Mouse (Mus musculus) neural tube, embryonic 14.5 days (tissue): ENCODE measurements around the gene Cenpe. TPM values are rescaled to one million over a fixed set of nuclear protein-coding genes. Genes with fewer than 3 reads are reported as not detected.

Source experiments
- ATAC-seq: fragments of 200-750 bp; cut with Nextera tagmentation; 2 replicates; pipeline ENCODE4 v1.8.0; 2017; ENCODE audit warnings: low read depth, mild to moderate bottlenecking, moderate TSS enrichment, moderate library complexity
- H3K27ac ChIP-seq: fragments of 300-500 bp; sonication (generic); 2 replicates; pipeline ENCODE4 v1.5.1; 2014; ENCODE audit warnings: low read depth, mild to moderate bottlenecking, control low read depth, low read length, moderate library complexity, mixed read lengths
- H3K27me3 ChIP-seq: fragments of 300-500 bp; sonication (generic); 2 replicates; pipeline ENCODE4 v1.6.1; 2014; ENCODE audit warnings: low read length; ENCODE audit not compliant: control insufficient read depth, insufficient read depth
- H3K36me3 ChIP-seq: fragments of 300-500 bp; sonication (generic); 2 replicates; pipeline ENCODE4 v1.6.1; 2014; ENCODE audit warnings: low read length, mixed read lengths; ENCODE audit not compliant: control insufficient read depth, insufficient read depth
- H3K4me1 ChIP-seq: fragments of 300-500 bp; sonication (generic); 2 replicates; pipeline ENCODE4 v1.6.1; 2014; ENCODE audit warnings: low read length; ENCODE audit not compliant: control insufficient read depth, insufficient read depth
- H3K4me2 ChIP-seq: fragments of 300-500 bp; sonication (generic); 2 replicates; pipeline ENCODE4 v1.6.1; 2014; ENCODE audit warnings: mild to moderate bottlenecking, low read depth, low read length, control low read depth
- H3K4me3 ChIP-seq: fragments of 300-500 bp; sonication (generic); 2 replicates; pipeline ENCODE4 v1.5.1; 2014; ENCODE audit warnings: low read depth, low read length, control low read depth, mixed read lengths
- H3K9ac ChIP-seq: fragments of 300-500 bp; sonication (generic); replicated peaks from 2 replicates; pipeline ENCODE4 v1.6.1; 2014; ENCODE audit warnings: low read depth, mild to moderate bottlenecking, control low read depth, low read length, mixed read lengths
- H3K9me3 ChIP-seq: fragments of 300-500 bp; sonication (generic); 2 replicates; pipeline ENCODE4 v1.6.1; 2016; ENCODE audit warnings: low read length; ENCODE audit not compliant: control insufficient read depth
- WGBS: fragments of 180-500 bp; shearing (Covaris S2); extraction: QIAGEN DNeasy Blood & Tissue Kit; methylation state at CpG from one replicate; pipeline ENCODE4 v1.1.7; 2014; 5-methylcytosine and 5-hydroxymethylcytosine counted together
- polyA plus RNA-seq: library from polyadenylated mRNA; unstranded; fragments of >200 nt; fragmentation: Nextera tagmentation; extraction: Ambion mirVana; gene quantifications from 2 replicates; pipeline ENCODE4 v1.2.1, GENCODE M21; 2014

Cenpe gene
- polyA plus RNA-seq, 1 experiment from 2014 or later, result 2.8 TPM

DNA sequence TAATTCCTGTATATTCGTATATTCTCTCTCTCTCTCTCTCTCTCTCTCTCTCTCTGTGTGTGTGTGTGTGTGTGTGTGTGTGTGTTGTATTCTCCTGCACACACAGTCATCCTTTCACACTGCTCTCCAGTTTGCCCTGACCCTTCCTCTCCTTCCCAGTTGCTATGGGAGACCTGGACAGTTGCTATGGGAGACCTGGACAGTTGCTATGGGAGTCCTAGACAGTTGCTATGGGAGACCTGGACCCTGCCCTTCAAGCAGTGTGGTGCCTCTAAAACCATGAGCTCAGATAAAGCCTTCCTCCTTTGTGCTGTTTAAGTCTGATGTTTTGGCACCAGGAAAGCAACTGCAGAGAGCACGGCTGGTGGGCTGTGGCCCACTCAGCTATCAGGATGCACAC, 101.4 kb downstream of the Cenpe start:
- ATAC-seq, result no peak; the same call in 1 of the 2 replicates
- no peaks in the 10 kb centered on the region for H3K36me3 ChIP-seq
- WGBS, result 47% methylated on average over 2 of the region's 2 CpGs

GRCm38 (mm10) chr3:135314811-135315210, 102.5 kb downstream of the Cenpe start:
- no peak overlapping the region for H3K9ac ChIP-seq
- no peaks in the 10 kb centered on the region for H3K4me1 ChIP-seq
- H3K4me2 ChIP-seq, result no peak overlapping the region
- no peaks in the 10 kb centered on the region for H3K9me3 ChIP-seq
- WGBS, result 67% methylated on average over 2 of the region's 2 CpGs
- no peaks in the 10 kb centered on the region for H3K27me3 ChIP-seq
- H3K4me3 ChIP-seq, result no peak overlapping the region
- no peaks in the 10 kb centered on the region for H3K36me3 ChIP-seq
- H3K27ac ChIP-seq, result no peak overlapping the region
- no peak for ATAC-seq

More for the DNA sequence above, 101.4 kb downstream of the Cenpe start:
- Histone ChIP-seq H3K27ac (no peak overlapping the region), H3K27me3 (no peaks in the 10 kb centered on the region), H3K9ac (no peak overlapping the region), H3K4me2 (no peak overlapping the region), H3K4me3 (no peak overlapping the region), H3K4me1 (no peaks in the 10 kb centered on the region), H3K9me3 (no peaks in the 10 kb centered on the region)

GRCm38 (mm10) chr3:135315720-135316425, 103.5 kb downstream of the Cenpe start:
- Histone ChIP-seq H3K4me2 (no peak overlapping the region), H3K36me3 (no peaks in the 10 kb centered on the region), H3K27ac (no peak overlapping the region), H3K4me1 (no peaks in the 10 kb centered on the region), H3K27me3 (no peaks in the 10 kb centered on the region), H3K9me3 (no peaks in the 10 kb centered on the region), H3K4me3 (no peak overlapping the region), H3K9ac (no peak overlapping the region)
- 90% methylated on average over 9 of the region's 9 CpGs for WGBS
- no peak for ATAC-seq

- H3K9me3 ChIP-seq, result no peaks in the 10 kb centered on the region
- H3K36me3 ChIP-seq, result no peaks in the 10 kb centered on the region
- H3K27ac ChIP-seq, result no peak overlapping the region
- no peaks in the 10 kb centered on the region for H3K27me3 ChIP-seq
- ATAC-seq, result no peak
- H3K4me1 ChIP-seq, result no peaks in the 10 kb centered on the region
- H3K4me2 ChIP-seq, result no peak overlapping the region
- no peak overlapping the region for H3K9ac ChIP-seq
- H3K4me3 ChIP-seq, result no peak overlapping the region
- 89% methylated on average over 11 of the region's 11 CpGs for WGBS
These were observed 106.0 kb downstream of the Cenpe start for GRCm38 (mm10) chr3:135318331-135318730.

Other genes starting within 250 kb of the Cenpe start
- 2.2 and 4.5 TPM in 2 replicates for gene Bdh2, start 68.7 kb downstream of the Cenpe start, polyA plus RNA-seq
- 3.0 and 3.8 TPM in 2 replicates for gene Slc9b2, start 95.2 kb downstream of the Cenpe start, polyA plus RNA-seq
- gene Slc9b1, start 135.5 kb downstream of the Cenpe start, polyA plus RNA-seq, result 0.17 TPM in 1 of 2 replicates, not detected in the other
- gene Cisd2, start 211.4 kb downstream of the Cenpe start, polyA plus RNA-seq, result 71.2 and 71.8 TPM in 2 replicates
- gene Ube2d3, start 225.6 kb downstream of the Cenpe start, polyA plus RNA-seq, result 379 and 446 TPM in 2 replicates